Mouse (Mus musculus): ENCODE measurements around the gene Cdh1. TPM values are rescaled to one million over a fixed set of nuclear protein-coding genes. Genes with fewer than 3 reads are reported as not detected.
A peak's percentile ranks its signal among the peaks of the same experiment; 100 is the strongest.

The Cdh1 gene
- polyA plus RNA-seq (2014; fragmentation: Nextera tagmentation; extraction: Ambion mirVana) = 11.0 and 11.8 TPM in 2 replicates

DNA sequence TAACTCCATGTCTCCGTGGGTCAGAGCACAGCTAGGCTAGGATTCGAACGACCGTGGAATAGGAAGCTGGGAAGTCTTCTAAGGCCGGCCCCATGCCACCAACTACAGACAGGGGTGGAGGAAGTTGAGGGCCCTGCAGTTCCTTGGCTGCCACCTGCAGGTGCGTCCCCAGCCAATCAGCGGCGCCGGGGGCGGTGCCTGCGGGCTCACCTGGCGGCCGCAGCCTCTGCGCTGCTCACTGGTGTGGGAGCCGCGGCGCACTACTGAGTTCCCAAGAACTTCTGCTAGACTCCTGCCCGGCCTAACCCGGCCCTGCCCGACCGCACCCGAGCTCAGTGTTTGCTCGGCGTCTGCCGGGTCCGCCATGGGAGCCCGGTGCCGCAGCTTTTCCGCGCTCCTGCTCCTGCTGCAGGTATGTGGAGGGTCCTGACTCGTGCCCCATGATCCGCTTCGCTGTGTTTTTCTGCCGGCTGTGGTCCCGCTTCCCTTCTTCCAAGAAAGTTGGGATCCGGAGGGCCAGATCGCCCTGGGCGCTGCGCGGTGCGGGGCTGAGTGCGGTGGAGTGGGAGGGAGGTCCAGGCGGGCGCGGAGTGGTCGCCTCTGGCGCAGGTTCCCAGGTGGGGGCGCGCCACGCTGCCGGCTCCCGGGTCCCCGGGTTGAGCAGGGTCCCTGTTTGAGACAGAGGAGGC is at the start of gene Cdh1:
Cdh1 (plus strand) TSS at position 221 of the 689 bp plus-strand sequence.
- Histone ChIP-seq H3K4me3 (ENCODE audit: low read depth, low read length) (peak within 1 kb of the TSS; percentile 52), H3K9me3 (ENCODE audit: control insufficient read depth, low read length) (no peaks in the 10 kb centered on the region), H3K4me1 (replicated peaks; ENCODE audit: control insufficient read depth, insufficient read depth, low read length) (0 out of 2 replicates have a peak, but pooled peaks cover 10% of the 10 kb centered on the region), H3K36me3 (ENCODE audit: control insufficient read depth, insufficient read depth, low read length) (no peaks in the 10 kb centered on the region), H3K9ac (ENCODE audit: low read depth, low read length) (no peak within 1 kb of the TSS; the same call in 1 of the 2 replicates), H3K27ac (ENCODE audit: low read depth, low read length) (no peak within 1 kb of the TSS), H3K4me2 (peak within 1 kb of the TSS; percentile 67), H3K27me3 (replicated peaks; ENCODE audit: control insufficient read depth, insufficient read depth, low read length) (peaks cover 60% of the 10 kb centered on the region)
- 0 out of 2 replicates have a peak, but pooled peaks have one; percentile 29 for ATAC-seq (replicated peaks; ENCODE audit: low FRiP score)
- DNase-seq (ENCODE audit: low spot score) = peak; percentile 48
- WGBS = 2% methylated on average over 53 of the region's 53 CpGs

DNA sequence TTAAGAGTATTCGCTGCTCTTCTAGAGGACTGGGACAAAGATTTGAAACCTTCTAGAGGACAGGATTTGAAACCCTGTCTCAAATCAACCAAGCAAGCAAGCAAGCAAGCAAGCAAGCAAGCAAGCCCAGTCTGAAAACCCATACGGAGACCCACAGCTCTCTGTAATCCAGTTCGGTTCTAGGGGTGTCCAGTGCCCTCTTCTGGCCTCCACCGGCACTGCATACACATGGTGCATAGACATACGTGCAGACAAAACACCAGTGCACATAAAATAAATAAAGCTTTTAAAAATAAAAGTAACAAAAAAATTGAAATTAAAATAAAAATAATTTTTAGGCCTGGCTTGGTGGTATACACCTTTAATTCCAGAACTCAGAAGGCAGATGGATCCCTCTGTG is 49.1 kb upstream of the Cdh1 start:
- Histone ChIP-seq H3K9me3 (ENCODE audit: control insufficient read depth, low read length) (no peaks in the 10 kb centered on the region), H3K4me1 (replicated peaks; ENCODE audit: control insufficient read depth, insufficient read depth, low read length) (no peaks in the 10 kb centered on the region), H3K27me3 (replicated peaks; ENCODE audit: control insufficient read depth, insufficient read depth, low read length) (no peaks in the 10 kb centered on the region), H3K36me3 (ENCODE audit: control insufficient read depth, insufficient read depth, low read length) (no peaks in the 10 kb centered on the region), H3K4me2 (no peak overlapping the region), H3K4me3 (ENCODE audit: low read depth, low read length) (no peak overlapping the region), H3K9ac (ENCODE audit: low read depth, low read length) (no peak overlapping the region), H3K27ac (ENCODE audit: low read depth, low read length) (no peak overlapping the region)
- WGBS = 93% methylated on average over 5 of the region's 5 CpGs
- no peak for ATAC-seq (replicated peaks; ENCODE audit: low FRiP score)
- DNase-seq (ENCODE audit: low spot score) = no peak

DNA sequence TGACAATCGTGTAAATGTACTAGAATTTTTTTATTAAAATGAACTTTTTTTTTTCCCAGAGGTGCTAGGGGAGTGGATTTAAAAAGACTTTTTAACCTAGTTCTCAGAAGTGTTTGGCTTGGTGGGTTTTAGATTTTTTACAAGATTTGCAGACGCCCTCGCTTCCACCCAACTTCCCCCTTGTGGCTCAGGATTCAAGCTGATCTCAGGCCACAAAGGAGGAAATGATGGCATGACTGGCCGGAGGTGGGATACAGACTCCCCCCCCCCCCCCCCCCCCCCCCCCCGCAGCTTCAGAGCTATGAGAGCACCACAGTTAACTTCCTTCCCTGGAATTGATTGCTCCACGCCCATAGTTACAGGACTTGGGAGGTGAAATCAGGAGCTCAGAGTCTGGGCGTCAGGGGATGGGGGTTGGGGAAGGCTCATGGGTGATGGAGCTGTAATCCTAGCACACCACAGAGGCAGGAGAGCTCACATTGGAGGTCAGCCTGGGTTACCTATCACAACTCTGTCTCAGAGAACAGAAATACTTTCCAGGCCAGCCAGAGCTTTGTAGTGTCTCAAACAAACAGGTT is 47.0 kb upstream of the Cdh1 start:
- H3K27ac ChIP-seq (ENCODE audit: low read depth, low read length) = no peak overlapping the region
- ATAC-seq (replicated peaks; ENCODE audit: low FRiP score) = no peak
- H3K4me2 ChIP-seq = no peak overlapping the region
- H3K36me3 ChIP-seq (ENCODE audit: control insufficient read depth, insufficient read depth, low read length) = no peaks in the 10 kb centered on the region
- H3K9me3 ChIP-seq (ENCODE audit: control insufficient read depth, low read length) = no peaks in the 10 kb centered on the region
- no peak for DNase-seq (ENCODE audit: low spot score)
- no peaks in the 10 kb centered on the region for H3K4me1 ChIP-seq (replicated peaks; ENCODE audit: control insufficient read depth, insufficient read depth, low read length)
- no peak overlapping the region for H3K4me3 ChIP-seq (ENCODE audit: low read depth, low read length)
- H3K27me3 ChIP-seq (replicated peaks; ENCODE audit: control insufficient read depth, insufficient read depth, low read length) = no peaks in the 10 kb centered on the region
- WGBS = 34% methylated on average over 6 of the region's 7 CpGs
- H3K9ac ChIP-seq (ENCODE audit: low read depth, low read length) = no peak overlapping the region

DNA sequence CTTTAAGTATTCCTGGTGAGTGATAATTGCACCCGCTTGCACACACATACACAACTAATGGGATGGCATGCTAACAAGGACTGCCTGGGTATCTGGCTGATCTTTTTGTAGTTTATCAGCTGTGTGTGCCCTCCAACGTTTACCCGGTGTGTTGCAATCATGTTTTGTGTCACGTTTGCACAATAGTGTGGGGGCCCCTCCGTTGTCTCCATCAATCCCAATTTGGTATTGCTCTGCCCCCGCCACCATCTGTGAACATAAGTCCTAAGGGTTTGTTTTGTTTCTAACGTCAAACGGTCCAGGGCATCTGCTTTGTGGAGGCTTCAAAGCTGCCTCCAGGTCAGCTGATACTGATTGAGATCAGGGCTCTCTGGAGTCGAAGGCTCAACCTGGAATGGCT is 43.3 kb upstream of the Cdh1 start:
- H3K27me3 ChIP-seq (replicated peaks; ENCODE audit: control insufficient read depth, insufficient read depth, low read length) = no peaks in the 10 kb centered on the region
- H3K4me2 ChIP-seq = no peak overlapping the region
- no peaks in the 10 kb centered on the region for H3K4me1 ChIP-seq (replicated peaks; ENCODE audit: control insufficient read depth, insufficient read depth, low read length)
- H3K9ac ChIP-seq (ENCODE audit: low read depth, low read length) = no peak overlapping the region
- H3K36me3 ChIP-seq (ENCODE audit: control insufficient read depth, insufficient read depth, low read length) = no peaks in the 10 kb centered on the region
- no peak overlapping the region for H3K27ac ChIP-seq (ENCODE audit: low read depth, low read length)
- DNase-seq (ENCODE audit: low spot score) (no peak), ATAC-seq (replicated peaks; ENCODE audit: low FRiP score) (no peak)
- 39% methylated on average over 9 of the region's 9 CpGs for WGBS
- no peaks in the 10 kb centered on the region for H3K9me3 ChIP-seq (ENCODE audit: control insufficient read depth, low read length)
- no peak overlapping the region for H3K4me3 ChIP-seq (ENCODE audit: low read depth, low read length)

DNA sequence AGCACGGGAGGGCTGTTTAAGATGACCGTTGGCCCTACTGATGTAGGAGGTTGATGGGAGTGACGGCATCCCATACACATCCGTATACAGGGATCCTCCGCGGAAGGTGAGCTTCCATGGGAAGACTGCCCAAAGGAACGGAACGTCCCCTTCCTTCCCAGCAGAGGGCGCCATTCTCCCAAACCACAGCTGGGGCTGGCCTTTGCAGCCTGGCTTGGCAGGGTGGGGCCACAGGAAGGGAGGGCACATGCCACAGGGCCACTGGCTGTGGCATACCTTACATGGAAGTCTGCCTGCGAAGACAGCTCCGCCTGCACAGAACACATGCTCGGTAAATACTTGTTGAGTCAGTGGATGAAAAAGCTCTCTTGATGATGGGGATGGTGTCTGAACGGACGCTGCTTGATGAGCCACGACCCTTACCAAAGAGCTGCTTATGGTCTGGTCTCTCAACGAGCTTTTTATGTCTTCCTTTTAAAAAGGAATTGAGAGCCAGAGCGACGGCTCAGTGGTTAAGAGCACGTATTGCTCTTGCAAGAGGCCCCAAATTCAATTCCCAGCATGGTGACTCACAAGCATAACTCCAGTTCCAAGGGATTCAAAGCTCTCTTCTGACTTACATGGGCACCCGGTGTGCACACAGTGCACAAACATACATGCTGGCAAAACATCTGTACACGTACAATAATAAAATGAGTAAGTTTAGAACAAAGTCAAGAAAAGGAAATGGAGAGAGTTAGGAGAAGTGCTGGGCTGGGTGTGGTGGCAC is 41.9 kb upstream of the Cdh1 start:
- peak; percentile 46 for DNase-seq (ENCODE audit: low spot score)
- Histone ChIP-seq H3K9me3 (ENCODE audit: control insufficient read depth, low read length) (no peaks in the 10 kb centered on the region), H3K36me3 (ENCODE audit: control insufficient read depth, insufficient read depth, low read length) (no peaks in the 10 kb centered on the region), H3K9ac (ENCODE audit: low read depth, low read length) (no peak overlapping the region), H3K27me3 (replicated peaks; ENCODE audit: control insufficient read depth, insufficient read depth, low read length) (no peaks in the 10 kb centered on the region), H3K27ac (ENCODE audit: low read depth, low read length) (no peak overlapping the region), H3K4me1 (replicated peaks; ENCODE audit: control insufficient read depth, insufficient read depth, low read length) (no peaks in the 10 kb centered on the region), H3K4me2 (no peak overlapping the region), H3K4me3 (ENCODE audit: low read depth, low read length) (no peak overlapping the region)
- ATAC-seq (replicated peaks; ENCODE audit: low FRiP score) = no peak; the same call in 1 of the 2 replicates
- 27% methylated on average over 21 of the region's 21 CpGs for WGBS

DNA sequence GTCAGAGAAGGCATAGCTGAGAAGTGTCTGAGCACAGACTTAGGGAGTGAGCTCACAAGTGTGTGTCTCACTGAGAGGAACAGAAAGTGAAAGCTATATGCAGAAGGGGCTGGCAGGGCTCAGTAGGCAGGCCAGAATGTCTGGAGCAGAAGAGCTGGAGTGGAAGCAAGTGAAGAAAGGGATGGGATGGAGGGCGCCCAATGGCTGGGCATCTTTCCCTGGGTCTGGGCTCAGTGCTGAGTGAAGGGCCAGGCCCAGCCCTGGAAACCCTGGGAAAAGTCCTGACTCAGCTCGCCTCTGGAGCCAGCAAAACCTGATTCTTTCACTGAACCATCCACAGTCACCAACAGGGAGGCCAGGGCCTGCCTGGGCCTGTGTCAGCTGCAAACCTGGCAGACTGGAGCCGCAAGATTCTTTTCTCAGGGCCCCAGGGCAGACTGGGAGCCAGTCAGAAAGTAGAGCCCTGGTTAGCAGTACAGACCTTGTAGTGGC is 39.4 kb upstream of the Cdh1 start:
- no peak for DNase-seq (ENCODE audit: low spot score)
- no peak for ATAC-seq (replicated peaks; ENCODE audit: low FRiP score)

DNA sequence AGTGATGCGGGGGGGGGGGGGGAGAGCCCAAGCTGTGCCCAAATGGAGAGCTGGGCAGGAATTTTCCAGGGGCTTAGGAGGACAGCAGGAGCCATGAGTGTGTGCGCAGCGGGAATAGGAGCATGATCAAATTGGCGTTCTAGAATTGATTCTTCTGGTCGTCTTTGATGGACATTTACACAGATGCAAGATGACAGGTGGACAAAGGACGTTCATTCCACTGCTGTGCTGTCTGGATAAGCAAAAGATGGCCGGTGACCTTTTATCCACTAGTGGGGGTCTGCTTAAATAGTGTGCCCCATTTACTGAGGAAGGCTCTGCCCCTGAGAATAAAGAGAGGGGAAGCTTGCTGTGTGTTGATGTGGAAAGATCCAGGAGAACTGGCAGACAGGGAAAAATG is 34.1 kb upstream of the Cdh1 start:
- 81% methylated on average over 7 of the region's 7 CpGs for WGBS

More for the DNA sequence above, 39.4 kb upstream of the Cdh1 start:
- Histone ChIP-seq H3K4me3 (ENCODE audit: low read depth, low read length) (no peak overlapping the region), H3K36me3 (ENCODE audit: control insufficient read depth, insufficient read depth, low read length) (no peaks in the 10 kb centered on the region), H3K9me3 (ENCODE audit: control insufficient read depth, low read length) (no peaks in the 10 kb centered on the region), H3K4me2 (no peak overlapping the region), H3K4me1 (replicated peaks; ENCODE audit: control insufficient read depth, insufficient read depth, low read length) (no peaks in the 10 kb centered on the region), H3K9ac (ENCODE audit: low read depth, low read length) (no peak overlapping the region), H3K27me3 (replicated peaks; ENCODE audit: control insufficient read depth, insufficient read depth, low read length) (no peaks in the 10 kb centered on the region), H3K27ac (ENCODE audit: low read depth, low read length) (no peak overlapping the region)
- WGBS = 72% methylated on average over 3 of the region's 3 CpGs

DNA sequence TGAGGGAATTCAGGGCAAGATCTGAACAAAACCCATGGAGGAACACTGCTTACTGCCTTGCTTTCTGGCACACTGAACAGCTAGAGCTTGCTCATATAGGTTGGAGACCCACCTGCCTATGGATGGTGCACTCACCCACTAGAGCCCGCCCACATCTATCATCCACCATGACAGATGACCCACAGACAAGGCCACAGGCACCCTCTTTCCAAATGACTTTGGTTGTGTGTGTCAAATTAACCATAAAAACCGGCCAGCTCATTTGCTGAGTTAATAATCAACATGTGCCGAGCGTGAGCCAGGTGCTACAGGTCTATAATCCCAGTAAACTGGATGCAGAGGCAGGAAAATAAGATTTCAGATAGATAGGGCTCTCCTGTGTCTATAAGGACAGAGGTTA is 32.8 kb upstream of the Cdh1 start:
- Histone ChIP-seq H3K27ac (ENCODE audit: low read depth, low read length) (no peak overlapping the region), H3K9me3 (ENCODE audit: control insufficient read depth, low read length) (no peaks in the 10 kb centered on the region), H3K27me3 (replicated peaks; ENCODE audit: control insufficient read depth, insufficient read depth, low read length) (no peaks in the 10 kb centered on the region), H3K36me3 (ENCODE audit: control insufficient read depth, insufficient read depth, low read length) (no peaks in the 10 kb centered on the region), H3K4me3 (ENCODE audit: low read depth, low read length) (no peak overlapping the region), H3K4me2 (no peak overlapping the region), H3K4me1 (replicated peaks; ENCODE audit: control insufficient read depth, insufficient read depth, low read length) (no peaks in the 10 kb centered on the region), H3K9ac (ENCODE audit: low read depth, low read length) (no peak overlapping the region)
- 73% methylated on average over 4 of the region's 4 CpGs for WGBS
- ATAC-seq (replicated peaks; ENCODE audit: low FRiP score) = no peak
- DNase-seq (ENCODE audit: low spot score) = no peak

More for the DNA sequence above, 34.1 kb upstream of the Cdh1 start:
- Histone ChIP-seq H3K4me3 (ENCODE audit: low read depth, low read length) (no peak overlapping the region), H3K4me1 (replicated peaks; ENCODE audit: control insufficient read depth, insufficient read depth, low read length) (no peaks in the 10 kb centered on the region), H3K9ac (ENCODE audit: low read depth, low read length) (no peak overlapping the region), H3K27ac (ENCODE audit: low read depth, low read length) (no peak overlapping the region), H3K4me2 (no peak overlapping the region), H3K27me3 (replicated peaks; ENCODE audit: control insufficient read depth, insufficient read depth, low read length) (no peaks in the 10 kb centered on the region), H3K9me3 (ENCODE audit: control insufficient read depth, low read length) (no peaks in the 10 kb centered on the region), H3K36me3 (ENCODE audit: control insufficient read depth, insufficient read depth, low read length) (no peaks in the 10 kb centered on the region)
- DNase-seq (ENCODE audit: low spot score) (no peak), ATAC-seq (replicated peaks; ENCODE audit: low FRiP score) (no peak)
